Mouse (Mus musculus): ENCODE data around the gene Atp8b2.

Gene Atp8b2

GRCm38 (mm10) chr3:89957880-89958279, 5.4 kb downstream of the Atp8b2 start:
- no peak for DNase-seq

DNA sequence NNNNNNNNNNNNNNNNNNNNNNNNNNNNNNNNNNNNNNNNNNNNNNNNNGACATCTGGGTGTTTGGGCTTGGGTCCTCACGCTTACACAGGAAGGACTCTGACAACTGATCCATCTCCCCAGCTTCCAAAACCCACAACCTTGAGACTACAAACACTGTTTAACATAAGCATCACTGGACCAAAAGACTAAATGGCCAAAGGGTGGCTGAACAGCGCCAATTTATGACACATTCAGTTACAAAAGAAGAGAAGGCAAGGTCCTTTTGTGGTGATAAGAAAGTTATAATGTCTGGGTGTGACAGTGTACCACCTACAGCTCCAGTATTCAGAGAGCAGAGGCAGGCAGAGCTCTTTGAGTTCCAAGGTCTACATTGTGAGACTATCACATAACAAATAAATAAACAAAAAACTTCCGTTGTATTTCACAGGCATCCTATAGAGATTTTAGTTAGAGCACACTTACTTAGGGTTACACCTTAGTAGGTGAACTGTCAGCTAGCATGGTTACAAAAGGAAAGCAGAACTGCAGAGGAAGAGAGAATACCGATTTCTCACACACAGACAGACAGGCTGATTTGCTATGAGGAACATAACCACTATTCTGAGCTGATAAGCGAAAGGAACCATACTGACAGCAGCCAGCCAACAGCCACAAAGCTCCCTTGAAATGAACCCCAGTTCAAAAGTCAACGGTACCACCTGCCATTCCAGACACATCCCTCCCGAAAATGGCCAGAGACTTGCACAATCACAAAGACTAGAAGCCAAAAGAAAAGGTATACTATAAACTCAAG, 6.9 kb downstream of the Atp8b2 start:
- no peak for DNase-seq

- DNase-seq: peak; percentile 90
Observed at GRCm38 (mm10) chr3:89953420-89953819, 9.9 kb downstream of the Atp8b2 start.

GRCm38 (mm10) chr3:89948655-89949054, 14.7 kb downstream of the Atp8b2 start:
- DNase-seq: no peak

DNA sequence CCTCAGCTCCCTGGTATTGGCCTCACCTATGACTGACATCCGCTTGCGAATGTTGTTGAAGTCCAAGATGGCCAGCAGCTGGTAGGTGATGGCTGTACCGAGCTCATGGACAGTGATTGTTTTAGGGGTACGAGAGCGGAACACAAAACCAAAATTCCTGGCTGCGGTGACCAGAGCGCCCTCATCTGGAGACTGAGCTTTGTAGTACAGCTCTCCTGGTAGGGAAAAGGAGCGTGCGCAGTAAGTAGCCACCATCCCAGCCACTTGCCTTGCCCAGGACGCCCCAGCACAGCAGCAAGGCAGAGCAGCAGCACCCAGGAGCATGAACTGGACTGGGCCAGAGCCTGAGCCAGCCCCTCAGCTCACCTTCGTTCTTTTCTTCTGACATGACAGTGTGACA, 15.3 kb downstream of the Atp8b2 start:
- no peak for DNase-seq

DNA sequence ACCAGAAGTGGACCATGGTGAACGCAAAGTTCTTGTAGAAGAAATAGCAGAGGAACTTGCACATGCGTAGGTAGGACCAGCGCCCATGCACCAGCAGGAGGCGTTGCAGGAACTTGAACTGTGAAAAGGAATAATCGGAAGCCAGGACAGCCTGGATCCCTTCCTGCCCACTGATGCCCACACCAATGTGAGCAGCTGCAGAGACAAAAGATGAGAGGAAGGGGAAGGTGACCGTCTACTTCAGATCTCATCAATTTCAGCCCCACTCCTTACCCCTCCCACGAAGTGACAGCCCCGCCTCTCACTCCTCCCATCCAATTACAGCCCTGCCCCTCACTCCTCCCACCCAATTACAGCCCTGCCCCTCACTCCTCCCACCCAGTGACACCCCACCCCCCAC, 18.3 kb downstream of the Atp8b2 start:
- no peak for DNase-seq

DNA sequence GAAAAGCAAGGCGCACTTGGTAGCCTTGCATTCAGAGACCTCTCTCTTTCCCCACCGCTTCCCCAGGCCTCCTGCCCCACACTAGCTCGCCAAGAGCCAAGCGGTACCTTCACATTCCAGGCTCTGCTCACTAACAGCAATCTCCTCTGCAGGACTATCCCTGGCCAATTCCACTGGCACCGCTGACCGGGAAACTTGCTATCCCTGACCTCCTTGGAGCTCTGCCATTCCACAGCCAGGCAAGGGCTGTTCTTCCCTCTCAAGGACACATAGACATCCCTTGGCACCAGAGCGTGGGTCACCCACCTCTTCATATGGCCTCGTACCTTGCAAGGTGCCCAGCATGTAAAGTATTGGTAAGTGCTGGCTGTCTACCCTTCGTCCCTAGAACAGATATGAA, 20.4 kb downstream of the Atp8b2 start:
- DNase-seq: no peak

GRCm38 (mm10) chr3:89936495-89936894, 26.8 kb downstream of the Atp8b2 start:
- DNase-seq: no peak

- DNase-seq: no peak
Observed at GRCm38 (mm10) chr3:89932925-89933324, 30.4 kb downstream of the Atp8b2 start.

DNA sequence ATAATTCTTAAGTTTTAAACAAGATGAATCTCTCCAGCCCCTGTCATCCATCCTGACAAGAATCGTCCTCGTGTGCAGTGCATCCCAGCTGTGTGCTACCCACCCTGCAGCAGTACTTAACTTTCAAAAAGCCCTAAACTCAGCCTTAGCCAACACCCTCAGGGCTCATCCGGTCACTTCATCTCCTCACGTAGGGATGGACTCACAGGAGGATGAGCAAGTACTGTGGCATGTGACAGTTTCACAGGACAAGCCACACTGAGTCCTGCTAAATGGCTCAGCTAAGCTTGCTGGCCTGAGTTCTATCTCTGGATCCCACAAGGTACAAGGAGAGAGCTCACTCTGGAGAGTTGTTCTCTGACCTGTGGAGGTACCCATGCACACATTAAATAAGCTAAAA, 34.4 kb downstream of the Atp8b2 start:
- DNase-seq: no peak

- DNase-seq: no peak
Observed at GRCm38 (mm10) chr3:89926440-89926839, 36.9 kb downstream of the Atp8b2 start.

- DNase-seq: no peak
Observed at GRCm38 (mm10) chr3:89920711-89921110, 42.6 kb downstream of the Atp8b2 start.

DNA sequence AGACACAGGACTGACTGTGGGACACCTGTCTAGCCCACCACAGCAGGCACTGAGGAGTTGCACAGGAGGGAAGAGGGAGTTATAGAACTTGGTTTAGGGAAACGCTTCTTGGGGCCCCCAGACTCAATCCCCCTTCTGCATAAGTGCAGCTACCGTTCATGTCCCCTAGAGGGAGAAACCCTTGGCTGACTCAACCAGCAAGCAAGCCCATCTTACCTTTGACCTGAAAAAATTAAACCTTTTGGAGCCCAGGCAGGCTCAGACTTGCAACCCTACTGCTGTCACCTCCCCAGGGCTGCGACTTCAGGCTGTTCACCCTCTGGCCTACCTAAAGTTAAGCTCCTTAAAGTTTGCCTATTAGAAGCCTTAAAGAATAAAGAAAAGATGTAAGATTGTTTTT, 45.9 kb downstream of the Atp8b2 start:
- DNase-seq: no peak

- DNase-seq: no peak
Observed at GRCm38 (mm10) chr3:89916622-89917021, 46.7 kb downstream of the Atp8b2 start.

DNA sequence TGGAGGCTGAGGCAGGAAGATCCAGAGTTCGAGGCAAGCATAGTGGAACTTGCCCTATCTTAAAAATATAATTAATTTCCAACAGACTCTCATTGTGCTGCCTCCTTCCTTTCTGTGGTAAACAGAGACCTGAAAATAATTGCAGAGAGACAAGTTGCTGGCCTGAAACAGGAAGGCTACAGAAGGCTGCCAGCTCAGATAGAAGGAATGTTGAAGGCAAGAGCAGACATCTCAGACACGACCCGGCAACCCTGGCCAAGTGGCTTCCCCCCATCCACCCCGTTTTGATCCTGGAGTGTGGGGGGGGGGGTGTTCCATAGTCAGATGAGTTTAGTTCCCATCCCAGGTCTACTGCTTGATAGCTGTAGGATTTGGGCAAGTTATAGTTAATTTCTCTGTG, 48.6 kb downstream of the Atp8b2 start:
- DNase-seq: no peak

- DNase-seq: peak; percentile 73
Observed at GRCm38 (mm10) chr3:89912543-89913391, 50.5 kb downstream of the Atp8b2 start, which contains the start of gene Il6ra. Il6ra (minus strand) TSS chr3:89913196.

DNA sequence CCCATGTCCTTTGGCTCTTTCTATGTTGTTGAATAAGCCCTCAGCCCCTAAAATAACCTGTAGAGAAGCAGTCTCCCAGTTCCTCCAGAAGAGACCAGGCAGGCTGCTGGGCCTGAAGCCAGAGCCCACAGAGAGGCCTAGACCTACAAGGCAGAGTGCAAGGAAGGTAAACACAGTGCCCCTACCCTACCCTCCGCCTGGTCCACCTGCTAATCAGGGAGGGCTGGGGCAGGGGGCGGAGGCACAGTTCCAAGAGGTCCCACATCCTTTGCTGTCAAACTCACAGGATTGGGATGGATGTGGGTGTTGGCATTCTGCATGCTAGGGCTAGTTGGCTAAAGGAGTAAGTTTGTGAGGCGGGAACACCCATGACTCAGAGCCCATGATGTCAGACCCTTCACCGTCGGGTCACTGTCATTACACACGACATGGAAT, 51.2 kb downstream of the Atp8b2 start:
- DNase-seq: no peak

- peak; percentile 32 for DNase-seq
Observed at GRCm38 (mm10) chr3:89911207-89911606, 52.1 kb downstream of the Atp8b2 start.

- DNase-seq: no peak
Observed at GRCm38 (mm10) chr3:89909703-89910542, 53.4 kb downstream of the Atp8b2 start.

GRCm38 (mm10) chr3:89908836-89909235, 54.5 kb downstream of the Atp8b2 start:
- no peak for DNase-seq

DNA sequence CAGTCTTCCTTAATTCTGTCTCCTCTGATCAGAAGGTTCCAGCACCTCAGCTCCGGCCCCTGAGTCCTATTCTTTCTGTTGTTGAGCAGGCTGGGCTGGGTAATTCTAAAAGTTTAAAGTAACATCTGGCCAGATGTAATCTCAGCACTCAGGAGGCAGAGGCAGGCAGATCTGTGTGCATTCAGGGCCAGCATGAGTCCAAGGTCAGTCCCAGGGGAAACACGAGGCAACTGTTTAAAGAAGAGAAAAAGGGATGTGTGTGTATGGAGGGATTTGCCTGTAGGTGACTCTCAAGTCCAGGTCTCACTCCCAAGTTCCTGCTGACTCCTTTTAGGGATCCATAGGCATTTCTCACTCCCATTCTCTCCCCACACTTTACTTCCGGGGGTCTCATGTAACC, 55.5 kb downstream of the Atp8b2 start:
- DNase-seq: no peak

DNA sequence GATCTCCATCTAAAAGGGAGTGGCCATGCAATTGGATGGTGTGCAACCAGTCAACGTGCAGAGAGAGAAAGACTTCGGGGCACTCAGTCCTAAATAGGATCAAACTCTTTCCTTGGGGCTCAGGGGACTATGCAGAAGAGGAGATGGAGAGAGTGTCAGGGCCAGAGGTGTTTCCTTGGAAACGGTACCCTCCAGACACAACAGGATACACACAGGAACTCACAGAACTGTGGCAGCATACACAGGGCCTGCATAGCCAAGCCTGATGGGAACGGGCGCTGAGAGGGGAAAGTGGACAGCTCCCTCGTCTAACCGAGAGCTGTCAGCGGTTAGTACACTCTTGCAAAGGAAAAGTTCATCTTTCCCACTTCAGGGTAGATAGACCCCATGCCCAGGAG, 63.8 kb downstream of the Atp8b2 start:
- DNase-seq: no peak

- DNase-seq: no peak
Observed at GRCm38 (mm10) chr3:89898870-89899510, 64.3 kb downstream of the Atp8b2 start.

Data from thymus, postnatal 4 days (tissue).